Mouse (Mus musculus): ENCODE measurements around the gene Rab25.

Rab25 gene

GRCm38 (mm10) chr3:88567892-88568291 is 19.8 kb upstream of the Rab25 start:
- DNase-seq (ENCODE audit: low read depth in 1 of 2, low spot score in 2 of 2), result no peak

- no peak for DNase-seq (ENCODE audit: low read depth in 1 of 2, low spot score in 2 of 2)
Observed at GRCm38 (mm10) chr3:88566536-88567061, 18.5 kb upstream of the Rab25 start.

GRCm38 (mm10) chr3:88566116-88566515 is 18.0 kb upstream of the Rab25 start:
- DNase-seq (ENCODE audit: low read depth in 1 of 2, low spot score in 2 of 2), result no peak

- DNase-seq (ENCODE audit: low read depth in 1 of 2, low spot score in 2 of 2), result no peak
Observed at GRCm38 (mm10) chr3:88563966-88564365, 15.9 kb upstream of the Rab25 start.

GRCm38 (mm10) chr3:88563442-88563841 is 15.3 kb upstream of the Rab25 start:
- DNase-seq (ENCODE audit: low read depth in 1 of 2, low spot score in 2 of 2), result no peak

GRCm38 (mm10) chr3:88561989-88562388 is 13.9 kb upstream of the Rab25 start:
- no peak for DNase-seq (ENCODE audit: low read depth in 1 of 2, low spot score in 2 of 2)

- DNase-seq (ENCODE audit: low read depth in 1 of 2, low spot score in 2 of 2), result no peak
Observed at GRCm38 (mm10) chr3:88559596-88559995, 11.5 kb upstream of the Rab25 start.

GRCm38 (mm10) chr3:88556616-88557015 is 8.5 kb upstream of the Rab25 start:
- no peak for DNase-seq (ENCODE audit: low read depth in 1 of 2, low spot score in 2 of 2)

- DNase-seq (ENCODE audit: low read depth in 1 of 2, low spot score in 2 of 2), result no peak
Observed at GRCm38 (mm10) chr3:88555731-88556130, 7.6 kb upstream of the Rab25 start.

GRCm38 (mm10) chr3:88555069-88555605 is 7.0 kb upstream of the Rab25 start:
- no peak for DNase-seq (ENCODE audit: low read depth in 1 of 2, low spot score in 2 of 2)

- no peak for DNase-seq (ENCODE audit: low read depth in 1 of 2, low spot score in 2 of 2)
Observed at GRCm38 (mm10) chr3:88553880-88554586, 5.9 kb upstream of the Rab25 start.

- peak; percentile 47 to 85 for DNase-seq (ENCODE audit: low read depth in 1 of 2, low spot score in 2 of 2)
Observed at GRCm38 (mm10) chr3:88553525-88553879, 5.4 kb upstream of the Rab25 start, which contains the start of gene Ubqln4. TSS of gene Ubqln4 (plus strand) at chr3:88553758.

- peak; percentile 77 to 82 for DNase-seq (ENCODE audit: low read depth in 1 of 2, low spot score in 2 of 2)
Observed at GRCm38 (mm10) chr3:88552676-88553524, 4.8 kb upstream of the Rab25 start, which contains the start of gene Lamtor2. TSS of gene Lamtor2 (minus strand) at chr3:88553074.

- no peak for DNase-seq (ENCODE audit: low read depth in 1 of 2, low spot score in 2 of 2)
Observed at GRCm38 (mm10) chr3:88552082-88552645, 4.1 kb upstream of the Rab25 start.

GRCm38 (mm10) chr3:88551586-88551985 is 3.5 kb upstream of the Rab25 start:
- no peak for DNase-seq (ENCODE audit: low read depth in 1 of 2, low spot score in 2 of 2)

- no peak for DNase-seq (ENCODE audit: low read depth in 1 of 2, low spot score in 2 of 2)
Observed at GRCm38 (mm10) chr3:88546674-88547418, 1.3 kb downstream of the Rab25 start.

- no peak for DNase-seq (ENCODE audit: low read depth in 1 of 2, low spot score in 2 of 2)
Observed at GRCm38 (mm10) chr3:88544955-88545591, 3.0 kb downstream of the Rab25 start.

- no peak for DNase-seq (ENCODE audit: low read depth in 1 of 2, low spot score in 2 of 2)
Observed at GRCm38 (mm10) chr3:88544514-88544913, 3.6 kb downstream of the Rab25 start.

- no peak for DNase-seq (ENCODE audit: low read depth in 1 of 2, low spot score in 2 of 2)
Observed at GRCm38 (mm10) chr3:88543651-88544410, 4.3 kb downstream of the Rab25 start.

Data from monocyte, adult 2 months (primary cell).